Comparison of ENCODE assay signal across 14 mouse cellular contexts in genomic region chr5:54191688-54192087, GRCm38 (mm10).
DNase-seq lines count a peak whose midpoint lies in the region; ATAC-seq and TF ChIP-seq lines count a peak whose summit lies in the region.
"Had no signal": no experiment of that assay in that cellular context is flagged by ENCODE, and none has a peak within 500 bp of the region (broad histone marks: within the 10 kb centered on the region; RNA-seq: fewer than 3 reads in every experiment).

No protein-coding gene starts in this region.

- no peaks in the 10 kb centered on the region for H3K27me3 ChIP-seq in intestine, postnatal 0 days (replicated peaks; ENCODE audit: control insufficient read depth, insufficient read depth, low read length)
- no peaks in the 10 kb centered on the region for H3K27me3 ChIP-seq in intestine, embryonic 16.5 days (replicated peaks; ENCODE audit: control insufficient read depth, insufficient read depth, low read length)
- H3K27me3 ChIP-seq in midbrain, embryonic 14.5 days (ENCODE audit: control insufficient read depth, insufficient read depth, low read length), result no peaks in the 10 kb centered on the region
- H3K27me3 ChIP-seq in midbrain, embryonic 10.5 days (ENCODE audit: low read depth, poor library complexity, severe bottlenecking), result no peaks in the 10 kb centered on the region
- H3K27me3 ChIP-seq: limb, embryonic 12.5 days had no signal

- WGBS in intestine, postnatal 0 days, result 68% methylated on average over 4 of the region's 4 CpGs
- WGBS in intestine, embryonic 16.5 days, result 65% methylated on average over 4 of the region's 4 CpGs
- 82% methylated on average over 4 of the region's 4 CpGs for WGBS in midbrain, embryonic 14.5 days
- WGBS in midbrain, embryonic 10.5 days, result 82% methylated on average over 4 of the region's 4 CpGs

- no peak for ATAC-seq in intestine, postnatal 0 days
- ATAC-seq in intestine, embryonic 16.5 days, result no peak
- ATAC-seq in midbrain, embryonic 14.5 days (ENCODE audit: low FRiP score, low TSS enrichment), result no peak

- H3K27ac ChIP-seq in intestine, postnatal 0 days (ENCODE audit: low read depth, low read length), result no peak overlapping the region
- H3K27ac ChIP-seq in intestine, embryonic 16.5 days (ENCODE audit: low read length), result no peak overlapping the region
- H3K27ac ChIP-seq in midbrain, embryonic 14.5 days (replicated peaks; ENCODE audit: low read depth, low read length), result no peak overlapping the region
- H3K27ac ChIP-seq in midbrain, embryonic 10.5 days (replicated peaks), result no peak overlapping the region
- H3K27ac ChIP-seq: limb, embryonic 12.5 days had no signal

- H3K9me3 ChIP-seq in intestine, postnatal 0 days (ENCODE audit: control insufficient read depth), result no peaks in the 10 kb centered on the region
- no peaks in the 10 kb centered on the region for H3K9me3 ChIP-seq in intestine, embryonic 16.5 days (ENCODE audit: control insufficient read depth, low read length)
- H3K9me3 ChIP-seq in midbrain, embryonic 14.5 days (ENCODE audit: control insufficient read depth, low read length), result no peaks in the 10 kb centered on the region
- H3K9me3 ChIP-seq in midbrain, embryonic 10.5 days (replicated peaks), result no peaks in the 10 kb centered on the region
- H3K9me3 ChIP-seq: limb, embryonic 12.5 days had no signal

- no peaks in the 10 kb centered on the region for H3K36me3 ChIP-seq in intestine, postnatal 0 days (ENCODE audit: control insufficient read depth, insufficient read depth)
- H3K36me3 ChIP-seq in intestine, embryonic 16.5 days (ENCODE audit: control insufficient read depth, insufficient read depth, low read length), result no peaks in the 10 kb centered on the region
- H3K36me3 ChIP-seq in midbrain, embryonic 14.5 days (ENCODE audit: control insufficient read depth, insufficient read depth, low read length), result no peaks in the 10 kb centered on the region
- H3K36me3 ChIP-seq in midbrain, embryonic 10.5 days, result no peaks in the 10 kb centered on the region
- H3K36me3 ChIP-seq: limb, embryonic 12.5 days had no signal

- H3K9ac ChIP-seq in intestine, postnatal 0 days (ENCODE audit: low read depth, low read length), result no peak overlapping the region
- no peak overlapping the region for H3K9ac ChIP-seq in intestine, embryonic 16.5 days (ENCODE audit: low read depth, low read length)
- no peak overlapping the region for H3K9ac ChIP-seq in midbrain, embryonic 14.5 days (replicated peaks; ENCODE audit: low read length)
- H3K9ac ChIP-seq: limb, embryonic 12.5 days had no signal

- TF ChIP-seq CTCF in intestine, postnatal 0 days (IDR thresholded peaks at IDR 0.05; ENCODE audit: low read depth), result peak; percentile 45

- no peaks in the 10 kb centered on the region for H3K4me1 ChIP-seq in intestine, postnatal 0 days (replicated peaks; ENCODE audit: control insufficient read depth, insufficient read depth, low read length)
- 0 out of 2 replicates have a peak, but pooled peaks cover 2% of the 10 kb centered on the region for H3K4me1 ChIP-seq in intestine, embryonic 16.5 days (ENCODE audit: control insufficient read depth, insufficient read depth, low read length)
- no peaks in the 10 kb centered on the region for H3K4me1 ChIP-seq in midbrain, embryonic 14.5 days (ENCODE audit: control insufficient read depth, insufficient read depth, low read length)
- H3K4me1 ChIP-seq in midbrain, embryonic 10.5 days, result no peaks in the 10 kb centered on the region

- DNase-seq in embryo, embryonic 11 days, result peak; percentile 42
- no peak for DNase-seq in embryo, embryonic 10 days (ENCODE audit: low spot score)
- peak; percentile 85 for DNase-seq in midbrain, embryonic 14.5 days
- DNase-seq in midbrain, embryonic 10.5 days (ENCODE audit: low spot score), result no peak
- DNase-seq in retina, embryonic 14.5 days (ENCODE audit: low spot score), result peak; percentile 61
- no peak for DNase-seq in thymus, postnatal 10 days (ENCODE audit: low spot score in 2 of 2)
- DNase-seq: cerebellum, postnatal 36 days; gastrocnemius, postnatal 10 days; thymus, adult 18-20 months had no signal

- H3K4me2 ChIP-seq in intestine, postnatal 0 days (replicated peaks; ENCODE audit: low read depth), result no peak overlapping the region
- H3K4me2 ChIP-seq in intestine, embryonic 16.5 days (ENCODE audit: low read depth, low read length), result no peak overlapping the region
- no peak overlapping the region for H3K4me2 ChIP-seq in midbrain, embryonic 14.5 days (ENCODE audit: low read length)
- H3K4me2 ChIP-seq: limb, embryonic 12.5 days had no signal

- no peak overlapping the region for H3K4me3 ChIP-seq in intestine, postnatal 0 days (ENCODE audit: low read depth, low read length)
- H3K4me3 ChIP-seq in intestine, embryonic 16.5 days (ENCODE audit: low read length), result no peak overlapping the region
- no peak overlapping the region for H3K4me3 ChIP-seq in midbrain, embryonic 14.5 days (replicated peaks; ENCODE audit: low read depth, low read length)
- no peak overlapping the region for H3K4me3 ChIP-seq in midbrain, embryonic 10.5 days
- H3K4me3 ChIP-seq: erythroblast, embryonic 14.5 days; limb, embryonic 12.5 days; myocyte had no signal

Comparison
In these comparisons a context has a peak if more than half of its experiments do, and no peak if none do; other contexts are left out.
1. DNase-seq: peak in embryo, embryonic 11 days (single experiment), midbrain, embryonic 14.5 days (single experiment) and retina, embryonic 14.5 days (single experiment); none in embryo, embryonic 10 days (single experiment), midbrain, embryonic 10.5 days (single experiment) and thymus, postnatal 10 days (0 of 2).